Mouse (Mus musculus) neutrophil, adult 83 days (primary cell): ENCODE measurements around the gene Ftsj3. TPM values are rescaled to one million over a fixed set of nuclear protein-coding genes. Genes with fewer than 3 reads are reported as not detected.

Experiments used
- total RNA-seq, 2 experiments: library from RNA; stranded (reverse); gene quantifications; one replicate each; pipeline ENCODE4 v1.2.4; 2023

The Ftsj3 gene
- total RNA-seq: 10 to 100 TPM; 16.3 to 20.8 TPM

DNA sequence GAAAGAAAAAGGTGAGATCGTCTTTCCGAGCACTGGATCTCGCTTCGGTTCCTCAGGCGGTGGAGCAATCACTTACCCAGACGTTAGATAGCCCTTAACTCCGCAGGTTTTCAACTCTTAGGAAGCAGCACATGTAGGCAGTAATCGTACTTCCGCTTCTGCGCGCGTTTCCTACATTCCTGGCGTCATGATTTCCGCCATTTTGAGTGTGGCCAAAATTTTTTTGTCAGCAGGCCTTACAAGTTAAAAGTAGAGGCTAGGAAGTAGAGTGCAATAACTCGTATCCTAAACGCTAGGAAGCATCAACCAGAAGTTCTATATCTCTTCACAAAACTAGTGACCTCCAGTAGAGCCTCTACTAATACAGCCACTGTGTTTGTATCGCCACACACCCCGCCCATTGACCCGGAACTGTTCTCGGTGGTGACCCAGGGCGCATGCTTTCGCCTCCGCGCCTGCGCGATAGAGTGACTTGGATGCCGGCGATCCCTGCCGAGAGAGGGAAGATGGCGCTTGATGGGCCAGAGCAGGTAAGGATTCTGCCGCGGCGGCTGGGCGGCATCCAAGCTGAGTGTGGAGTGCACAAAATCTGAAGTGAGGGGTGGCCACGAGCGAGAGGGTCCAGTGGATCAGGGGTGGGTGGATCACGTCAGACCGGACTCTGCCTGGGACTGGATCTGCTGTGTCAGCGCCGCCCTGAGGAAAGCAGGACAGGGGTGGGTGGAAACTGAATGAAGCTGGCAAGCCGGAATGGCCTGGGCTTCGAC is at the start of gene Ftsj3, which contains the start of gene Psmc5:
Gene Ftsj3, minus strand, starts transcription at position 395 of the 767 bp plus-strand sequence.
Gene Psmc5, plus strand, starts transcription at position 470 of the 767 bp plus-strand sequence.

GRCm38 (mm10) chr11:106301765-106302164 is 45.9 kb upstream of the Ftsj3 start, which contains the start of gene Gh:
TSS of gene Gh (minus strand) at chr11:106301865.

GRCm38 (mm10) chr11:106276454-106276853 is 20.6 kb upstream of the Ftsj3 start, which contains the start of gene Tcam1:
TSS of gene Tcam1 (plus strand) at chr11:106276672.

DNA sequence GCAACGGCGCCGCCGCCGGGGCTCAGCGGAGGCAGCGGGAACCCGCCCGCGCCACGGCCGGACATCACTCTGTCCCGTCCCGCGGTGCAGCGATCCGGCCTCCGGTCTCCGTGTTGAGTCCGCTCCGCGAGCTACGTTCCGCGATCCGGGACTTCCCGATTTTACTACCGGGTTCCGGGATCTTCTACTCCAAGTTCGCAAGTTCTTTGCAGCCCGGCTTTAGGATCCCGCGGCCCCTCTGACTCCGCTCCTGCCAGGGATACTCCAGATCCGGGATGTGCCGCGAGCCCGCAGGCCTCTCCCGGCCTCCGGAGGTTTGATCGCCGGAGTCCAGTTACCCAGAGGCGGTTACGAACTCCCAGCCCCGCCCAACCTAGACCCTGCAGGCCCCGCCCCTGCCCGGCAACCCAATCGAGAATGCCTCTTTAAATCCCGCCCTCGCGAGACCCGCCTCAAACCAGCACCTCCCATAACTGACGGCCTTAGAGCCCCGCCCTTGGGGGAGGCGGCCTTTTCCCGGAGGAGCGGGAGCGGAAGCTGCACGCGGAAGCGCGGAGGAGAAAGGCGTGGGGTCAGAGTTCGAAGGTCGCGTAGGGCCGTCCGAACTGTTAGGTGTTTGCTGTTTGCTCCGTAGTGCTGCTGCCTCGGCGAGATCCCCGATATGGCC is 16.9 kb upstream of the Ftsj3 start, which contains the start of gene Smarcd2:
Gene Smarcd2, minus strand, starts transcription at position 329 of the 667 bp plus-strand sequence.

GRCm38 (mm10) chr11:106216730-106217490 is 39.0 kb downstream of the Ftsj3 start, which contains the start of gene Ddx42:
TSS of gene Ddx42 (plus strand) at chr11:106216926.

GRCm38 (mm10) chr11:106215927-106216729 is 39.8 kb downstream of the Ftsj3 start, which contains the start of gene Ccdc47:
TSS of gene Ccdc47 (minus strand) at chr11:106216344.

GRCm38 (mm10) chr11:106202123-106202465 is 53.8 kb downstream of the Ftsj3 start, which contains the start of gene Strada:
TSS of gene Strada (minus strand) at chr11:106202168.

Other genes starting within 250 kb of the Ftsj3 start
- under 1 TPM in 1 of 2 experiments, not detected in 1; 0.35 TPM for gene Kcnh6, start 248.0 kb downstream of the Ftsj3 start, total RNA-seq
- 10 to 100 TPM; 54.0 to 54.2 TPM for gene Dcaf7, start 219.2 kb downstream of the Ftsj3 start, total RNA-seq
- gene Taco1, start 190.0 kb downstream of the Ftsj3 start, total RNA-seq: 1 to 10 TPM; 6.3 to 7.6 TPM
- 100 to 1,000 TPM; 157 to 191 TPM for gene Map3k3, start 171.5 kb downstream of the Ftsj3 start, total RNA-seq
- 1 to 10 TPM; 1.5 to 3.6 TPM for gene Gm10840, start 95.2 kb downstream of the Ftsj3 start, total RNA-seq
- 100 to 1,000 TPM; 377 to 397 TPM for gene Limd2, start 95.2 kb downstream of the Ftsj3 start, total RNA-seq
- gene Strada, start 53.9 kb downstream of the Ftsj3 start, total RNA-seq: 10 to 100 TPM; 21.4 to 23.2 TPM
- gene Ccdc47, start 39.7 kb downstream of the Ftsj3 start, total RNA-seq: 10 to 100 TPM; 35.7 to 40.9 TPM
- 10 to 100 TPM; 37.1 to 38.6 TPM for gene Ddx42, start 39.2 kb downstream of the Ftsj3 start, total RNA-seq
- 10 to 100 TPM; 34.9 to 37.9 TPM for gene Psmc5, start 75 bp upstream of the Ftsj3 start, total RNA-seq
- 10 to 100 TPM; 79.7 to 89.9 TPM for gene Smarcd2, start 16.9 kb upstream of the Ftsj3 start, total RNA-seq
- gene Tcam1, start 20.6 kb upstream of the Ftsj3 start, total RNA-seq: under 1 TPM in 1 of 2 experiments, not detected in 1; 0.29 TPM
- not detected for gene Gh, start 45.8 kb upstream of the Ftsj3 start, total RNA-seq
- gene Cd79b, start 58.7 kb upstream of the Ftsj3 start, total RNA-seq: 10 to 100 TPM; 10.4 to 13.1 TPM
- gene Scn4a, start 97.2 kb upstream of the Ftsj3 start, total RNA-seq: under 1 TPM in 1 of 2 experiments, not detected in 1; 0.09 TPM
- not detected for gene Prr29, start 109.4 kb upstream of the Ftsj3 start, total RNA-seq
- gene Icam2, start 132.0 kb upstream of the Ftsj3 start, total RNA-seq: 10 to 100 TPM; 12.3 to 20.5 TPM
- 10 to 100 TPM; 44.8 to 50.5 TPM for gene Ern1, start 231.8 kb upstream of the Ftsj3 start, total RNA-seq